Mouse (Mus musculus) ES-Bruce4 (cell line): ENCODE measurements around the gene Padi6. TPM values are rescaled to one million over a fixed set of nuclear protein-coding genes. Genes with fewer than 3 reads are reported as not detected.

Experiments
- H3K27ac ChIP-seq: 2 replicates; pipeline ENCODE4 v1.5.1; 2012; ENCODE audit warnings: low read length, inconsistent platforms; ENCODE audit not compliant: insufficient read depth
- H3K27me3 ChIP-seq: 2 replicates; pipeline ENCODE4 v1.6.1; 2012; ENCODE audit warnings: mild to moderate bottlenecking, low read length, inconsistent platforms; ENCODE audit not compliant: control insufficient read depth, poor library complexity, insufficient read depth, severe bottlenecking
- H3K36me3 ChIP-seq: 2 replicates; pipeline ENCODE4 v1.6.1; 2012; ENCODE audit warnings: inconsistent platforms, mild to moderate bottlenecking, low read length, moderate library complexity; ENCODE audit not compliant: control insufficient read depth, poor library complexity, insufficient read depth, severe bottlenecking
- H3K4me1 ChIP-seq: one replicate; pipeline ENCODE4 v1.8.1; 2011; ENCODE audit warnings: low read length; ENCODE audit not compliant: control insufficient read depth, insufficient read depth
- H3K4me3 ChIP-seq: 2 replicates; pipeline ENCODE4 v1.5.1; 2011; ENCODE audit warnings: low read depth, mild to moderate bottlenecking, low read length
- H3K9ac ChIP-seq: 2 replicates; pipeline ENCODE4 v1.6.1; 2012; ENCODE audit warnings: low read depth, mild to moderate bottlenecking, inconsistent platforms; ENCODE audit not compliant: poor library complexity, severe bottlenecking
- H3K9me3 ChIP-seq: replicated peaks from 2 replicates; pipeline ENCODE4 v1.6.1; 2012; ENCODE audit warnings: mild to moderate bottlenecking, low read length, inconsistent platforms; ENCODE audit not compliant: control insufficient read depth, poor library complexity, insufficient read depth, severe bottlenecking
- CTCF ChIP-seq: IDR thresholded peaks from one replicate; pipeline ENCODE4 v1.8.1; 2011; ENCODE audit warnings: low read depth, low read length
- EP300 ChIP-seq: IDR thresholded peaks from 2 replicates; pipeline ENCODE4 v1.6.1; 2011; ENCODE audit warnings: low read depth, low read length; ENCODE audit not compliant: insufficient read depth
- POLR2A ChIP-seq: IDR thresholded peaks from one replicate; pipeline ENCODE4 v1.8.1; 2011; ENCODE audit warnings: low read length; ENCODE audit not compliant: insufficient read depth
- polyA plus RNA-seq: library from polyadenylated mRNA; stranded (reverse); fragments of >200 nt; gene quantifications from 2 replicates; pipeline ENCODE4 v1.2.4, GENCODE M21; 2011; ENCODE audit warnings: low read depth; ENCODE audit not compliant: missing spikeins, insufficient read depth, insufficient read length

Padi6 gene
- polyA plus RNA-seq, 1 experiment = not detected

GRCm38 (mm10) chr4:140703636-140704035 lies 38.8 kb downstream of the Padi6 start:
- peak; percentile 87; the same call in 1 of the 2 replicates for TF ChIP-seq EP300
- TF ChIP-seq POLR2A = peak; percentile 69
- TF ChIP-seq CTCF = no peak
- peak overlapping the region; percentile 89 for H3K27ac ChIP-seq
- no peaks in the 10 kb centered on the region for H3K9me3 ChIP-seq
- no peaks in the 10 kb centered on the region for H3K27me3 ChIP-seq
- peak overlapping the region; percentile 99 for H3K9ac ChIP-seq
- peak overlapping the region; percentile 93 for H3K4me3 ChIP-seq
- peaks cover 5% of the 10 kb centered on the region for H3K4me1 ChIP-seq
- H3K36me3 ChIP-seq = peaks cover 34% of the 10 kb centered on the region

DNA sequence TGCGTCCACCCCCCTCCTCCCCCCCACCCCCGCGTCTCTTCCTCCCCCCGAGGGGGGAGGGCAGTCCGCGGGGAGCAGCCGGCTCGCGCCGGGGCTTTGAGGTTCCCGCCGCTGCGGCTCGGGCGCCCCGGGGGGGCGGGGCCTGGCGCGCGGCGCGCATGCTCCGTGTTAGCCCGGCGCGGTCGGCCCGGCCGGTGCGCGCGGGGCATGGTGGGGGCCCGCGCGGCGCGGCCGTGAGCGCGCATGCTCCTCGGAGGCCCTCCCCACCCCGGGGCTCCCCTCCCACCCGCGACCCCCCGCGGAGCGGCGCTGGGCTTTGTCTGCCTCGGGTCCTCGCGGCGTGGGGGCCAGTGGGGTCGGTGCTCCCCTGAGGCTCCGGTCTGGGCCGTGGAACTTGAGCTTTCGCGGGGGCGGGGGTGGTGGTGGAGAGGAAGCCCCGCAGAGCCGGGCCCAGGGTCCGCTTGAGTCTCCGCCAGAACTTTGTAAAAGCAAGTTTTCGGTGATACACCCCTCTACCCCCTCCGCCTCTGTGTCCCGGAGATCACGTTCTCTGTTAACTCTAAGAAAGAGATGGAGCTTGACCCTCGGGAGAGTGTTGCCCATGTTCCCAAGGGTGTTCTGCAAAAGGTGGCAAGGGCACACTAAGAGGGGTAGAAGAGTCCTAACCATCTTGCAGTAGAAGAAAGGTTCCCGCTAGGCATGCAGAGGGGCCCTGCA lies 39.7 kb downstream of the Padi6 start:
- H3K36me3 ChIP-seq = peaks cover 26% of the 10 kb centered on the region
- H3K4me1 ChIP-seq = peaks cover 5% of the 10 kb centered on the region
- H3K27me3 ChIP-seq = no peaks in the 10 kb centered on the region
- TF ChIP-seq EP300 = no peak
- TF ChIP-seq POLR2A = no peak
- TF ChIP-seq CTCF = no peak
- peak overlapping the region; percentile 93 for H3K4me3 ChIP-seq
- H3K9me3 ChIP-seq = no peaks in the 10 kb centered on the region
- peak overlapping the region; percentile 99 for H3K9ac ChIP-seq
- H3K27ac ChIP-seq = peak overlapping the region; percentile 89

DNA sequence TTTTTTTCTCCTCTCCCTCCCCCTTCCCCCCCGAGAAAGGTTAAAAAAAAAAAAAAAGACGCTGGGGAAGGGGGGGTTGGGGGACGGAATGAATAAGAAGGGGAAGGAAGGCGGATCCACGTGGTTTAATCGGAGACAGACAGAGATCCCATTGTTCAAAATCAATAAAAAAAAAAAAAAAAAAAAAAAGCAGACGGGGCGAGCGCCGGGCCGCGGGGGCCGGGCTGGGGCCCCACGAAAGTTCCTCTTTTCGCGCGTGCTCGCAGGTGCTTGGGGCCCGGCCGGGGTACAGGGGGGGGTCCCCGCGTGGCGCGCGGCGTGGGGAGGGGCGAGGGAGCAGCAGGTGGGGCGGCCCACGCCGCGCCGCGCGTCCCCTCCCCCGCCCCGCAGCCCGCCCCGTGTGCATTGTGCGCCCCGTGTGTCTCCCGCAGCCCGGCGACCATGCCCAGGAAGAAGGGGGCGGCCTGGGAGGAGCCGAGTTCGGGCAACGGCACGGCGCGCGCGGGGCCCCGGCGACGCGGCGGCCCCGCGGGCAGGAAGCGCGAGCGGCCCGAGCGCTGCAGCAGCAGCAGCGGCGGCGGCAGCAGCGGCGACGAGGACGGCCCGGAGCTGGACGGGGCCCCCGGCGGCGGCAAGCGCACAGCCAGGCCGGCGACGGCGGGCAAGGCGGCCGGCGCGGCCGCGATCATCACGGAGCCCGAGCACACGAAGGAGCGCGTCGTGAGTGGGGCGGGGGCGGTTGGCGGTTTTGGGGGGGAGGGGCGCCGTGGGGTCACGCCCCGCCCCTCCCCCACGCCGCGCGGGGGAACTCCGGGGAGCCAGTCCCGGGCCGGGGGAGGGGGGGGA lies 40.5 kb downstream of the Padi6 start:
- Histone ChIP-seq H3K27me3 (no peaks in the 10 kb centered on the region), H3K36me3 (peaks cover 18% of the 10 kb centered on the region), H3K9me3 (no peaks in the 10 kb centered on the region), H3K9ac (peak overlapping the region; percentile 99), H3K4me1 (peaks cover 5% of the 10 kb centered on the region), H3K4me3 (peak overlapping the region; percentile 87), H3K27ac (peak overlapping the region; percentile 88)
- TF ChIP-seq EP300 (no peak), CTCF (no peak), POLR2A (no peak)

DNA sequence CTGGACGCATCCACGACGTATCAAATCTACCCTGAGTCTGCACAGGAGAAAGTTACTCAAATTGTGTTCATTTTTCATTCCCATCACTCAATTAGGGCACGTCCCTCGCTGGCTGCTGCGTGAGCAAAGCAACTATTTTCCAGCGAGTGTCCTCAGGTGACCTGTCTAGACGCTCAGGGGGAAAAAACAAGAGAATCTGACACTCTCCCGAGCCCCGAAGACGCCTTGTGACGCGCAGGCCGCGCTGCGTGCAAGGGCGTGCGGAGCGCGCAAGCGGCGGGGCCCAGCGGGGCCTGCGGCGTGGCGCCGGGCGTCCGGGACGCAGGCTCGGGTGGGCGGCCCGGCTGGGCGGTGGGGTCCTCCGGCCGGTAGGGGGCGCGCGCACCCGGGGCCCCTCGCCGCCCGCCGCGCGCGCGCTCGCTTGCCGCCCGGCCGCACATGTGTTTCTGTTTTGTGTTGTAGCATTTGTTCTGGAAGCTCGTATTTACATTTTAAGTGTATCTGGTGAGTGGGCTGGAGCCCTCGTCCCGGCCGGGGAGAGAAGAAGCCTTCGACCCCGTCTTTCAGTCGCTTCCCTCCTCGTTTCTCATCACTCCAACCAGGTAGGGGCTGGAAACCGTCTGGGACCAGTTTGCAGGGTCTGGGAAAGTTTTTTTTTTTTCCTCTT lies 41.3 kb downstream of the Padi6 start:
- Histone ChIP-seq H3K4me3 (peak overlapping the region; percentile 99), H3K9ac (peak overlapping the region; percentile 99), H3K36me3 (peaks cover 13% of the 10 kb centered on the region; the same call in 1 of the 2 replicates), H3K4me1 (peaks cover 5% of the 10 kb centered on the region), H3K27ac (peak overlapping the region; percentile 94), H3K9me3 (no peaks in the 10 kb centered on the region), H3K27me3 (no peaks in the 10 kb centered on the region)
- no peak for TF ChIP-seq CTCF

GRCm38 (mm10) chr4:140700269-140701018 lies 42.0 kb downstream of the Padi6 start, which contains the start of gene Rcc2:
Gene Rcc2 (plus strand): TSS chr4:140700541.
- no peaks in the 10 kb centered on the region for H3K9me3 ChIP-seq
- peak within 1 kb of the TSS; percentile 99 for H3K9ac ChIP-seq
- peak within 1 kb of the TSS; percentile 99 for H3K4me3 ChIP-seq
- TF ChIP-seq EP300 (no peak), POLR2A (no peak), CTCF (no peak)
- peaks cover 9% of the 10 kb centered on the region; the same call in 1 of the 2 replicates for H3K36me3 ChIP-seq
- H3K27me3 ChIP-seq = no peaks in the 10 kb centered on the region
- peak within 1 kb of the TSS; percentile 94 for H3K27ac ChIP-seq
- peaks cover 2% of the 10 kb centered on the region for H3K4me1 ChIP-seq
